Mouse (Mus musculus) intestine, embryonic 14.5 days (tissue): Measurements from ENCODE around the gene Kdelr1. TPM values are rescaled to one million over a fixed set of nuclear protein-coding genes. Genes with fewer than 3 reads are reported as not detected.
A peak's percentile ranks its signal among the peaks of the same experiment; 100 is the strongest.

Source experiments
- ATAC-seq: fragments of 200-750 bp; cut with Nextera tagmentation; replicated peaks from 2 replicates; pipeline ENCODE4 v1.8.0; 2017; ENCODE audit warnings: low read depth, moderate number of reproducible peaks, moderate TSS enrichment, moderate library complexity; ENCODE audit not compliant: low FRiP score, low TSS enrichment
- DNase-seq: peaks from one replicate; pipeline ENCODE4 v3.0.0-alpha.2; 2018; ENCODE audit warnings: low spot score
- H3K27ac ChIP-seq: fragments of 300-500 bp; sonication (generic); 2 replicates; pipeline ENCODE4 v1.5.1; 2014; ENCODE audit warnings: low read depth, mild to moderate bottlenecking, control low read depth
- H3K27me3 ChIP-seq: fragments of 300-500 bp; sonication (generic); replicated peaks from 2 replicates; pipeline ENCODE4 v1.6.1; 2014; ENCODE audit warnings: low read length, control low read depth; ENCODE audit not compliant: control insufficient read depth, insufficient read depth
- H3K36me3 ChIP-seq: fragments of 300-500 bp; sonication (generic); 2 replicates; pipeline ENCODE4 v1.6.1; 2014; ENCODE audit warnings: low read length, control low read depth; ENCODE audit not compliant: control insufficient read depth, insufficient read depth
- H3K4me1 ChIP-seq: fragments of 300-500 bp; sonication (generic); replicated peaks from 2 replicates; pipeline ENCODE4 v1.6.1; 2014; ENCODE audit warnings: low read length, control low read depth, mixed read lengths; ENCODE audit not compliant: control insufficient read depth, insufficient read depth
- H3K4me2 ChIP-seq: fragments of 300-500 bp; sonication (generic); 2 replicates; pipeline ENCODE4 v1.6.1; 2014; ENCODE audit warnings: low read length
- H3K4me3 ChIP-seq: fragments of 300-500 bp; sonication (generic); 2 replicates; pipeline ENCODE4 v1.5.1; 2014; ENCODE audit warnings: low read depth, low read length, control low read depth, mixed read lengths
- H3K9ac ChIP-seq: fragments of 300-500 bp; sonication (generic); 2 replicates; pipeline ENCODE4 v1.6.1; 2014; ENCODE audit warnings: mild to moderate bottlenecking, low read length
- H3K9me3 ChIP-seq: fragments of 300-500 bp; sonication (generic); 2 replicates; pipeline ENCODE4 v1.6.1; 2016; ENCODE audit warnings: low read length, control low read depth; ENCODE audit not compliant: control insufficient read depth
- WGBS: fragments of 180-500 bp; shearing (Covaris S2); extraction: QIAGEN DNeasy Blood & Tissue Kit; methylation state at CpG from one replicate; pipeline ENCODE4 v1.1.7; 2014; 5-methylcytosine and 5-hydroxymethylcytosine counted together
- polyA plus RNA-seq: library from polyadenylated mRNA; unstranded; fragments of >200 nt; fragmentation: Nextera tagmentation; extraction: Ambion mirVana; gene quantifications from 2 replicates; pipeline ENCODE4 v1.2.1, GENCODE M21; 2014

The Kdelr1 gene
- polyA plus RNA-seq, 1 experiment from 2014 or later: 124 TPM

GRCm38 (mm10) chr7:45921950-45922600, 49.5 kb downstream of the Kdelr1 start:
- peaks cover 52% of the 10 kb centered on the region for H3K4me1 ChIP-seq
- no peak overlapping the region for H3K4me3 ChIP-seq
- H3K4me2 ChIP-seq: peak overlapping the region; percentile 57

GRCm38 (mm10) chr7:45922928-45923761, 50.6 kb downstream of the Kdelr1 start:
- no peaks in the 10 kb centered on the region for H3K27me3 ChIP-seq
- peaks cover 6% of the 10 kb centered on the region; the same call in 1 of the 2 replicates for H3K36me3 ChIP-seq
- peak overlapping the region; percentile 93 for H3K27ac ChIP-seq
- H3K9me3 ChIP-seq: no peaks in the 10 kb centered on the region
- peak; percentile 88 for ATAC-seq
- peak overlapping the region; percentile 57 for H3K4me2 ChIP-seq
- DNase-seq: peak; percentile 96
- WGBS: under 1% methylated on average over 37 of the region's 37 CpGs
- H3K4me1 ChIP-seq: peaks cover 41% of the 10 kb centered on the region
- H3K4me3 ChIP-seq: peak overlapping the region; percentile 41
- peak overlapping the region; percentile 35 for H3K9ac ChIP-seq

More at GRCm38 (mm10) chr7:45921950-45922600, 49.5 kb downstream of the Kdelr1 start:
- 79% methylated on average over 12 of the region's 12 CpGs for WGBS
- peaks cover 9% of the 10 kb centered on the region; the same call in 1 of the 2 replicates for H3K36me3 ChIP-seq
- peak overlapping the region; percentile 93 for H3K27ac ChIP-seq
- H3K27me3 ChIP-seq: no peaks in the 10 kb centered on the region
- DNase-seq (no peak), ATAC-seq (no peak)
- H3K9ac ChIP-seq: peak overlapping the region; percentile 34; the same call in 1 of the 2 replicates
- no peaks in the 10 kb centered on the region for H3K9me3 ChIP-seq

GRCm38 (mm10) chr7:45923762-45924428, 51.3 kb downstream of the Kdelr1 start, which contains the start of gene Ccdc114:
Gene Ccdc114, plus strand, starts transcription at chr7:45924072.
- Histone ChIP-seq H3K4me3 (peak within 1 kb of the TSS; percentile 41), H3K4me2 (peak within 1 kb of the TSS; percentile 57), H3K4me1 (peaks cover 37% of the 10 kb centered on the region), H3K9ac (peak within 1 kb of the TSS; percentile 35), H3K27ac (peak within 1 kb of the TSS; percentile 93), H3K9me3 (no peaks in the 10 kb centered on the region), H3K27me3 (no peaks in the 10 kb centered on the region), H3K36me3 (peaks cover 2% of the 10 kb centered on the region; the same call in 1 of the 2 replicates)
- WGBS: 7% methylated on average over 24 of the region's 24 CpGs
- ATAC-seq (peak; percentile 61), DNase-seq (peak; percentile 80)

GRCm38 (mm10) chr7:45924429-45924816, 51.9 kb downstream of the Kdelr1 start:
- Histone ChIP-seq H3K27ac (peak overlapping the region; percentile 93; the same call in 1 of the 2 replicates), H3K4me3 (peak overlapping the region; percentile 41), H3K9me3 (no peaks in the 10 kb centered on the region), H3K9ac (peak overlapping the region; percentile 10; the same call in 1 of the 2 replicates), H3K4me1 (peaks cover 32% of the 10 kb centered on the region), H3K36me3 (no peaks in the 10 kb centered on the region), H3K4me2 (peak overlapping the region; percentile 57), H3K27me3 (no peaks in the 10 kb centered on the region)
- peak; percentile 61 for DNase-seq
- no peak for ATAC-seq
- 16% methylated on average over 14 of the region's 14 CpGs for WGBS

- Histone ChIP-seq H3K4me3 (no peak overlapping the region), H3K36me3 (no peaks in the 10 kb centered on the region), H3K4me2 (no peak overlapping the region; the same call in 1 of the 2 replicates), H3K27ac (no peak overlapping the region), H3K4me1 (no peaks in the 10 kb centered on the region; the same call in 1 of the 2 replicates), H3K9ac (no peak overlapping the region), H3K27me3 (no peaks in the 10 kb centered on the region), H3K9me3 (no peaks in the 10 kb centered on the region)
- WGBS: 16% methylated on average over 20 of the region's 23 CpGs
- no peak for DNase-seq
- no peak for ATAC-seq
Measured at GRCm38 (mm10) chr7:45928626-45929295, 56.2 kb downstream of the Kdelr1 start.

- ATAC-seq: no peak
- no peak for DNase-seq
- no peaks in the 10 kb centered on the region for H3K36me3 ChIP-seq
- H3K9ac ChIP-seq: no peak overlapping the region
- WGBS: 89% methylated on average over 1 of the region's 1 CpGs
- no peaks in the 10 kb centered on the region for H3K4me1 ChIP-seq
- H3K27ac ChIP-seq: no peak overlapping the region
- no peaks in the 10 kb centered on the region for H3K9me3 ChIP-seq
- H3K27me3 ChIP-seq: no peaks in the 10 kb centered on the region
- no peak overlapping the region for H3K4me2 ChIP-seq
- no peak overlapping the region for H3K4me3 ChIP-seq
Measured at GRCm38 (mm10) chr7:45929688-45930087, 57.1 kb downstream of the Kdelr1 start.
